Mouse (Mus musculus) skeletal muscle tissue, adult 2 months (tissue): Measurements from ENCODE around the gene Mon2.
A peak's percentile ranks its signal among the peaks of the same experiment; 100 is the strongest.

Experiments
- DNase-seq: peaks from one replicate; pipeline ENCODE4 v3.0.0-alpha.2; 2012; ENCODE audit warnings: low read depth, low spot score

Mon2 gene

DNA sequence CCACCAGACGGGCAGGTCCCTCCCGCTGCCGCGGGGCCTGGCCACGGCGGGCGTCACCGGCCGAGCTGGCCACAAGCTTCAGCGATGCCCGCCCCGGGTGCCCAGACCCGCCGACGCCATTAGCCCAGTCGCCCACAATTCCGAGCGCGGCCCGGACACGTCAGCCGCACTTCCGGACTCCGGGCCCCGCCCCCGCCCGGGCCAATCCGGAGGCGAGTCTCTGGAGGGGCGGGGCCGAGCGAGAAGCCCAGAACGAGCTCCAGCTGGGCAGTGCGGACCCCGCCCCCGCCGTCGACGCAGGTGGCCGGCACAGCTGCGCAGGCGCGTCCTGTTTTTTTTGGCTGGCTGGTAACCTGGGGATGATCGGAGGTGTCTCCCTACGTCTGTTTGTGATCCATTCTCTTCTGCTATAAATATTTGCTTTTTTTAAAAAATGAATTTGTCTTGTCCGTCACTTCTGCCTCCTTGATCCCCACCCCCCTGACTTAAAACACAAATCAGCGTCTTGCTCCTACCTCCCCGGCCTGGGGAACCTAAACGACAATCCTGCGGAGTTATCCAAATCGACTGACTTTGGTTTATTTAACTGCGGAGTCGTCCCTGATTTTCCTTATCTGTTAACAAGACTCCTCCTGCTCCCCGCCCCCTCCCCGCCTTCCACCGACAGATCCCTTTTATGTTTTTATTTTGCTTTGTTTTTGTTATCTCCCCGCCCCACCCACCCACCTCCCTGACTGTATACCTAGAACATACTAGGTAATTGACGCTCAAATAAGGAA, at the start of gene Mon2:
Gene Mon2 (minus strand): TSS at position 261 of the 779 bp plus-strand sequence.
- peak; percentile 94 for DNase-seq

DNA sequence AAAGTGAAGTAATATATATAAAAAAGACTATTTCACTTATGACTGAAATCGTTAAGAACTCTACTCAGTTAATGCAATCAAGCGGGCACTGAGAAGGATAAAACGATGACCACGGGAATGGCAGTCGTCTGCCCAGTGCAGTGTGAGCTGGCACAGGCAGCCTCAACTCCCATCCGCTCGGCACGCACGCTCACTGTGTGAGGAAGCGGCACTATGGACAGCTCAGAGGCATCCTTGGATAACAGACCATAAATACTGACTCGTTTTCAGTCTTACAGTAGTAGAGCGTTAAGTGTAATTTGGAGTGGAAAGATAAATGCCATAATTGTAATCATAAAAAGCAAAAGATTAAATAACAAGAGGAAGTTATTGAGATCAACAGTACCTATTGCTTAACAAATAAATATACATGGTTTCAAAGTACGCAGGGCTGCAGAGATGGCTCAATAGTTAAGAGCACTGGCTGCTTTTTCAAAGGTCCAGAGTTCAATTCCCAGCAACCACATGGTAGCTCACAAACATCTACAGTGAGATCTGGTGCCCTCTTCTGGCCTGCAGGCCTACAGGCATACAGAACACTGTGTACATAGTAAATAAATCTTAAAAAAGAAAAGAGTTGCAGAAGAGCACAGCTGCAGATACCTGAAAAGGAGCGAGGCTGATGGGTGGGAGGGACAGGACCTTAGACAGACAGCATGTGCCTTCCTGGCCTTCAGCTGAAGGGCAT, 44.5 kb upstream of the Mon2 start:
- no peak for DNase-seq

DNA sequence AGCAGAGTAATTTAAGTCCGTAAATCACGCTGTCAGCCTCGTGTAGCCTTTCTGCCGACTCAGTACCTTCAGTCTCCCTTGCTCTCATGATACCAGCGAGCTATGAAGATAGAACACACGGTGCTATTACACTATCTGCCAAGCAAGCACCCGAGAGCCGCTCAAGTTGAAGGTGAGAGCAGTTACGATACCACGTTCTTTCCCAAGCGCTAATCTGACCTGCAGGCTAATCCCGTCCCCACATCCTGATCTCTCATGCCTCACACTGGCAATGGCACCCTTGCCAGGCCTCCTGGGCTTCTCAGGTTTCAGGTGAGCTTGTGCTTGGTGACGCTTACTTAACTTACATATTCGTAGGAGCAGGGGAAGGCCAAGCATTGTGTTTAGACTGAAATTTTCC, 40.6 kb upstream of the Mon2 start:
- DNase-seq: peak; percentile 86

DNA sequence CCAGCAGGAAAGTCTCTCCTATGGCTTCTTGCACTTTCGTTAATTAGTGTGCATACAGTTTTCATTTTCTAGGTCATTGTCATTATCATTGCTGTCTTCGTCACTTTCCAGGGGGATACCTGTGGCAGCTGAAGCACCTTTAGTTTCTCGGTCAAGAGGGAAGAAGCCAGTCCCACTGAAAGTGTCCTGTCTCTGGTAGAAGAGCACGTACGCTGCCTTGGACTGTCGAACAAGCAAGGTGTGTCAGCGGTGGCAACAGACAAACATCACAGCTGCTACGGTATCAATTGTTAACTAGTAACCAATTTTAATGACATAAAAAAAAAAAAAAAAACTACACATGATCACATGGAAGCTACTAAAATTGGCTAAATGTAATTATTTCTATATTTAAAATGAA, 37.2 kb upstream of the Mon2 start:
- DNase-seq: no peak

DNA sequence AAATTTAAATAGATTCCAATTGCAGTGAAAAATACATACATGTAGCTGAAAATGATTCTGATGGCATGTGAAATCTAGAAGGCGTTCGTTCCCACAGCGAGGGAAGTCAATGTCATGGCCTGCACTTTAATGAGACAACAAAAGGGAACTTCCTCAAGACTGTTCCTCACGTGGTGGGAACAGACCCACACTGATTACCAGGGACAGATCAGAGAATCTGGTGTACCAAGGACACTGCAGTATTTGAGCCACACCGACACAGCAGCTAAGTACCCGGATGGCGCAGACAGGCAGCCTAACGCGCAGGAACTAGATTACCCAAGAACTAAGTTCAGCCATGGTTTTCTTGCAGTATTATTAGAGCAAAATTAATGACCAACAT, 36.5 kb upstream of the Mon2 start:
- no peak for DNase-seq

DNA sequence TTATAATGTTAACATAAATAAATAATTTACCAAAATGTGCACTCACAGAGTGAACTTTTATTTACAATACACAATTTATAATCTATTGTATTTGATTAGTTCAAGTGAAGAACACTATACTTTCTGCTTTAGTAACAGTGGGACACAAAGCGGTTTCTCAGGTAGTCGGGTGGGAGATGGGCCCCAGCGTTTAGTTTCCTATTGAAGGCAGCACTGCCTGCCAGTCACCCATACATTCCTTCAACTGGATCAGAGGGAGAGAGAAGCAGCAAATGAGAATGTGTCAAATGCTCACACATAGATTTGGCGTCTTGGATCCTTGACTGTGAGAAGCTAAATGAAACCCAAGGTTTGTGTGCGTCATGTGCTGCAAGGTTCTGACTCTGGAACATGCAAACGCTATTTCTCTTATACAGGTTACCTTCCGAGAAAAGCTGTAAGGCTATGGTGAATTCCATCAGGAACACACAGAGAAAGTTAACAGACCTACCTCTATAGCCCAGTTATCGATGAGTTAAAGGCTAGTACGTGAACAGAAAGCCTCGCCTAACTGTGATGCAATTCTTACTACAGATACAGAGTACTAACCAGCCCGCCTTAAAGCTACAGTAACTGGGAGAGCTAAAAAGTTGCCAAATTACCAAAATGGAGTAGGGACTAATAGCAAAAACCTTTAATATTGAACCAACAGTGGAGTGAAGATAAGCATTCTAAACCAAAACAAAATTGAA, 35.9 kb upstream of the Mon2 start:
- no peak for DNase-seq

DNA sequence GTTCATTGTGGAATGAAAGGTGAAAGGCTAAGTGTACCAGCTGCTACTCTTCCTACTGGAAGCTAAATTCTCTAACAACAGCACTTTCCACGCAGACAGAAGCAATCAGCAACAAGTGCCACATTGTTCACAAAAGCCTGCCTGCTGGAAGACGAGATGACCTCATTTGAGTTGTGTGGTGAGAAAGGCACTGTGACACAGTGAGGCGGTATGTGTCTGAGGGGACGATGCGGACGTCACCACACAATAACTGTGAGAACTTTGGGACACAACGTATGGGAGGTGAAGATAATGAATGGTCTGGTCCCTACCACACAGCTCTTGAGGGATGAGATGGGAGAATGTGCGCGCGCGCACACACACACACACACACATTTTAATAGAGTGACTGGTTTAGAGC, 34.2 kb upstream of the Mon2 start:
- DNase-seq: no peak

DNA sequence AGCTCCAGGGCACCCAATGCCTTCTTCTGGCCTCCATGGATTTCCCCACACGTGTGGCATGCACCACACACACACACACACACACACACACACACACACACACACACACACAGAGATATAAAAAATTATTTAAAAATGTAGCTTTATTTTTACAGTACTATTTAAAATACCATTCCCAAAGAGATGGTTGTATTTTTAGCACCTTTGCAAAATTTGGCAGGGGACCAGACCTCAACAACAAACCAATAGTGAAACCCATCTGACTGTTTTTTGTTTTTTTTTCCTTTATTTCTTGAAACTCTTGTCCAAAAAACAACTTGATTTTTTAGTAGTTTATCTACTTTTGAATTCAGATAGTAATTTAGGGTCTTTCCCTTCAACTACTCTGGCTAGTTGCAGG, 32.2 kb upstream of the Mon2 start:
- DNase-seq: no peak

DNA sequence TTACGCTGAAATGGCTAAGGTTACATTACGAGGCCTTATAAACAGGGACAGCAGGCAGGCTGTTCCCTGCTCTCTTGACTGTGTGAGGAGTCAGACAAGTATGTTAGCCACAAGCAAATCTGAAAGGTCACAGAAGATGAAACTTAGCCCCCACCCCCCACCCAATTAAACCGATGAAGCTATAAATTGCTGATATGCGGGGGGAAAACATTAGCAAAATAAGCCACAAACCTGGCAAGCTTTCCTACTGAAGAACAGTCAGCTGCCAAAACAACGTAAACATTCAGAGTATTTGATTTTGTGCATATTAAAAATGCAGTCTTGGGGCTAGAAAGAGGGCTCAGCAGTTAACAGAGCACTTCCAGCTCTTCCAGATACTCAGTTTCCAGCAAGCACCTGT, 31.8 kb upstream of the Mon2 start:
- peak; percentile 28 for DNase-seq

DNA sequence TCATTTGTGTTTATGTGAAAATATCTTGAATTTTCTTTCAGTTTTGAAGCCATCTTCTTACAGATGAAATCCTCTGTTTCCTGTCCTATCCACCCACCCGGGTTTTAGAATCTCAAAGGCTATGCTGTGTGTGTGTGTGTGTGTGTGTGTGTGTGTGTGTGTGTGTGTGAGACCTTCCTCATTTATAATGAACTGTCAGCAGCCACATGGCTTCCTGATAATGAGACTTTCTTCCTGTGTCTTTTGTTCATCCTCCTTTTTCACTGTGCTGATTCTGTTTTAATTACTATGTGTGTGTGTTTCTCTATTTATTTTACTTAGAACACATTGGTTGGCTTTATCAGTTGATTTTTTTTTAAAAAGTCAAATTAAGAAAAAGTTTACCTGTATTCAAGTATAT, 25.0 kb upstream of the Mon2 start:
- no peak for DNase-seq

DNA sequence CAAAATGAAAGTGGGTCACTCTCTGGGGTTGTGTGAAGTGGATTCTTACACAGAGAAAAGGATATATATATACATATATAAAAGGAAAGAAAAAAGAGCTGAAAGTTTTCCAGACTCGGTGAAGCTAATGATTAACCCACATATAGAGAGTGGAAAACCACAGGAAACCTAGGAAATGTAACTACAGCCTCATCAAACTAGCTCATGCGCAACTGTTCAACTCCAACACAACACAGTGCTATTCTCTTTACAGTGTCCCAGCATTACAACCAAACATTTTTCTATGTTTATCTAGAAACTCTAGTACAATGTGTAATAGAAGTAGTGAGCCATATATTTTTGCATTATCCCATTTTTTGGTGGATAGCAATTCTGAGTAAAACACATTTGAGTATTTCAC, 24.3 kb upstream of the Mon2 start:
- no peak for DNase-seq

DNA sequence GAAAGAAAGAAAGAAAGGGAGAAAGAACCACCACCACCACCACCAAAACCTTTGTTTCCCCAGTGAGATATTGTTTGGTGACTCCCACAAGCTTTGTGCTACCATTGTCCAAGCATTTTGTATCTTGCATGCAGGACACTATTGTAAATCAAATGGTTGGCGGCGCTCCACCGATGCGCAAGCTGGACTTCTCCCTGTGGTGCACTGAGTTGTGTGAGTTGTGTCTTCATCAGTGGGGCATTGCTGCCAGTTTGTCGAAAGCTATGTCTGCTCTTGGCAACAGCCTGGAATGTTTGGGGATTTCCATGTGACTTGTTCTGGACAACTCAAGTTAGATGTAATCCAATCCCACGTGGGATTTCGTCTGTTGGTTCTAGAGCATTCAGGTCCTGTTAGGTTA, 18.2 kb upstream of the Mon2 start:
- no peak for DNase-seq

DNA sequence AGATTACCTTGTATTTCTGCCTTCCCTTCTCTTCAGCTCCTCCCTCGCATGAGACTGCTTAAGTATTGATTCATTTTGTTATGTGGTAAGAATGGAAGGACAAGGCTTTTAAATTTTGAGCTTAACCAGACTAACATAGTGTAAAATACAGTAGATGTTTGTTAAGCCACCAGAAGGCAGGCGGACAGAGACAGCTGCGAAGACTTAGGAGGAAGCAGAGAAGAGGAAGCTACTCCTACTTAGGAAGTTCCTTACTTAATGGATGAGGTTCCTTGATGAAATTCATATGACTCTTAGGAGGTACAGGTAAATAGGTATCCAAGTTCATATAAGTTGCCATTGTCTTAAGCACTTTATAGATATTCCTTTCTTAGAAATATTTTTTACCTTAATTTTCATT, 16.3 kb upstream of the Mon2 start:
- no peak for DNase-seq

DNA sequence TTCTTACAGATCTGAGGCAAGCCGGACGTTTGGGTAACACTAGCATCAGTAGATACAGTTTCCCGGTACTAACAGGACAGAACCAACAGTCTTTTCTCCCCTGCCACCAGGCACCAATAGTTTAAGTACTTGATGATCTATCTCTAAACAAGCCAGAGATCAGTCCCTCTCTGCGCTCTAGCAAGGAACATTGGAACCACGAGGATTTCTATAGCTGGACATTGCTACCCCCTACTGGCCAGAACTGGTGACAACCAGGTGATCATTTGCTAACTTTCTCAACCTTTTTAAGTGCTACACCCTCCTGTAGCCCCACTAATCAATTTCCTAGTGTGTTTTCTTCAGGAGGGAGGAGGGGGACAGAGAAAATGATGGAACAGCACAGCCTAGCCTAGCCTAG, 15.4 kb upstream of the Mon2 start:
- peak; percentile 42 for DNase-seq

DNA sequence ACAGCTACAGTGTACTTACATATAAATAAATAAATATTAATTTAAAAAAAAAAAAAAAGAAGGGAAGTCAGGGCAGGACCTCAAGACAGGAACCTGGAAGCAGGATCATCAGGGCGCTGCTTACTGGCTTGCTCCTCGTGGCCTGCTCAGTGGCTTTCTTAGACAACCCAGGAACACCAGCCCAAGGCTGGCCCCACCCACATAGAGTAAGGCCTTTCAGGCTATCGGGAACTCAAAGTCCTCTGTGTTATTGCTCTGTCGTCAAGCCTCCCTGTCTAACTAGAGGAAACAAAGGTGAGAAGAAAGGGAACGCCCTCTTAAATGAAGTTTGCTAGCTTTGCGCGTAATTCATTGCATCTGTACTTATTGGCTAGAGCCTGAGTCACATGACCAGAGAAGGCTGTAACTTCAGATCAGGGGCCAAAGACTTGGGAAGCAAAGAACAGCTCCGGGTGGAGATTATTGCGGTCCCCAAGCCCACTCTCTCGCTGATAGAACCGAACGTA, 13.2 kb upstream of the Mon2 start:
- no peak for DNase-seq

DNA sequence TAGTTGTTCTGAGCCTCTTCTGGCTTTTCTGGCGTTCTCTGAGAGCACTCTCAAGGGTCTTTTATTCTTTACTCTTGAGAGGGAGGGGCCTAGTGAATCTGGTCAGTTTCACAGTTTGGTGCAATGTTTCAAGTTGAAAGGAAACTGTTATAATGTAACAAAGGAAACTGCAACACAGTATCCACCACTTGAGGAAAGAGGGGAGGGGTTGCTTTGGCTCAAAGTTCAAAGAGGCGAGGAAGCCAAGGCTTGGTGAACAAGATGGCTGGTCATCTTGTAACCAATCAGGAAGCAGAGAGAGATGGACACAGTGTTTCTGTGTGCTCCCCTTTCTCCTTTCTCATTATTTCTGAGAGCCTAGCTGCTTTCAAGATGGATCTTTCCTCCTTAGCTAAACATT, 10.5 kb upstream of the Mon2 start:
- DNase-seq: no peak

DNA sequence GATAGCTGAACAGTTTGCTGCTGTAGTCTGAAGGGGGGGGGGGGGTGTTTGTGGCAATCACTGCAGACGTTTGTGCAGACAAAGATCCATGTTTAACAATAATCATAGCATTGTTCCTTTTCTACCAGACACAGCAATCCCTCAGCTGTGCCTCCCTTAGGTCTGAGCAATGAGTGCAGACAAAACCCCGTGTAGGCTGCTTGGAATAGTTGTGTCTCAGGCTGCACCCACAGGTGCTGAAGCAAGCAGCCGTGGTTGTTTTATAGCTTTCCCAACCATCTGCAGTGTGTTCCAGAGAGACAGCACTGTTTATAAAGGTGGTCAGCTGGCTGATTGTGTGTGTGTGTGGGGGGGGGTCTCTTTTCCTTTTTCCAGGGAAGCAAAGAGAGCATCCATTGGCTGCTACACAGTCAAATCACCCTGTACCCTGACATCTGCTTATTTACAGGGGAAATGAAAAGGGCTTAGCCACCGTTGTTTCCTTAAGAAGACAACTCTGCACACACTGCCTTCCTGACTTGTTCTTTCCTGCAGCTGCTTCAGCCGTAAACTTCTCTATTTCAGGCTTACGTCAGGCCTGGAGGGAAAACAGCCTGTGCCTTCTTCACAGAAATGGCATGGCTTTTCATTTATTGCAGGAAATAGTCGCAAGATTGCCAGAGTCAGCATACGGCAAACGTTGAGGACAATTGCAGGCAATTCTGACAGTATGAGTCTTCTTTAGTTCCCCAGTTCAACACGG, 8.8 kb upstream of the Mon2 start:
- DNase-seq: peak; percentile 42

DNA sequence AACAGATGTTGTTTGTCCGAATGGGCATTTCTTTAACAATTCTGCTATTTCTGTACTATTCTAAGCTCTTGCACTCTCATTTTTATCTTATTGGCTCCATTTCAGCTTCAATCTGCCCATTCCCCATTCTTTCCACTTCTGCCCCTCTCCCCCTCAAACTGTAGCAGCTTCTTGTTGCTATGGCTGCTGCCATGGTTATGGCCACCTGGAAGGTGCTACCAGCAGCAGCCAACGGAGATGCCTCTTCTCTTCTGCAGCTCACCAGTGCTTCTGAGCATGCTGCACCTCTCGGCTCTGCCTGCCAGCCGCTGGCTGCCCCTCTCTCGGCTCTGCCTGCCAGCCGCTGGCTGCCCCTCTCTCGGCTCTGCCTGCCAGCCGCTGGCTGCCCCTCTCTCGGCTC, 8.0 kb upstream of the Mon2 start:
- no peak for DNase-seq

DNA sequence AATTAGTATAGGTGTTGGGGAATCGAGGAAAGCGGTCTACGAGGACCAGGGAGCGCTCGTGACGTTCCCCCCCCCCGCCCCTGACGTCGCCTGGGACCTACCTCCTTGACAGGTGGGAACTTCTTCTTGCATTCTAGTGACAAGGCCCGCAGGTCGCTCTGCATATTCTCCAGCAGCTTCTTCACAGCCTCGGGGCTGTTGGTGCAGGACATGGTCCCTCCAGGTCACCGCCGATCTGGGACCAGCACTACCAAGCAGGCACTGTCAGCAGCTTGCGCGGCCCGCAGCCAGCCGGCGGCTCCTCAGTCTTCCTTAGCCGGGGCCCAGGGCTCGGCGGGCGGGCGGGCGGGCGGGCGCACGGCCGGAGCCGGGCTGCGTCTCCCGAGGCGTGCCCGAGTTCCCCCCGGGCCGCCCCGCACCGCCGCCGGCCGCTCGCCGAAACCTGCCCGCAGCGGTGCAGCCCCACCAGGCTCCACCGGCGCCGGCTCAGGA, 508 bp downstream of the Mon2 start:
- no peak for DNase-seq

DNA sequence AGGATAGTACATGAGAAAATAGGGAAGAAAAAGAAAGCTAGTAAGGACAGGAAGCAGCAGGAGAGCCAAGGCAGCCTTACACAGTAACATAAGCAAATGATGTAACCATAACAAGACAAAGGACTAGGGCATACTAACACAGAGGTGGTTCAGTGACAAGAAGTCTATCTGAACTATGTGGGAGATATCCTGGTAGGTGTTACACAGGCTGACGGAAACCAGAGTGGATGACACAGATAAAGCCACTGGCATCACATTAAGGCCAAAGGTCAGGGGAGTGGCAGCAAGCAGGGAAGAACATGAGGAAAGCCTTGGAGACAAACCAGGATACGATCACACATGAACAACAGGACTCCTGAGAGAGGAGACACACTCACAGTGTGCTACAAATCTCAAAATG, 4.3 kb downstream of the Mon2 start:
- peak; percentile 34 for DNase-seq

DNA sequence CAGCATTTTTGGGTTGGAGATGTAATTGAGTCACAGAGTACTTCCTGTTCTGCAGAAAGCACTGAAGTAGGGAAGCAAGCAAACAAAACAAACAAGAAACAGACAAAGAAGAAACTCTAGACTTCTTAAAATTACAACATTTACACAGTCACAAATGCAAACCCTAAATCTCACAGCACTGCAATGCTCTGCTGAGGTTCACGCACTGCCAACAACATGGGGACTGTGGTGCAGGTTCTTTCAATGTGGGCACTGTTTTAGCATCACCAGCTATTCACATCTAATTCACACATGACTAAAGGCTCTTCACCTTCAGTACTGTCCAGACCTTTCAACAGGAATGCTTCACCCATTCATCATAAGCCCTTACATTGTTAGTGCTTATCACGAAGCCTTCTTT, 13.3 kb downstream of the Mon2 start:
- DNase-seq: no peak

DNA sequence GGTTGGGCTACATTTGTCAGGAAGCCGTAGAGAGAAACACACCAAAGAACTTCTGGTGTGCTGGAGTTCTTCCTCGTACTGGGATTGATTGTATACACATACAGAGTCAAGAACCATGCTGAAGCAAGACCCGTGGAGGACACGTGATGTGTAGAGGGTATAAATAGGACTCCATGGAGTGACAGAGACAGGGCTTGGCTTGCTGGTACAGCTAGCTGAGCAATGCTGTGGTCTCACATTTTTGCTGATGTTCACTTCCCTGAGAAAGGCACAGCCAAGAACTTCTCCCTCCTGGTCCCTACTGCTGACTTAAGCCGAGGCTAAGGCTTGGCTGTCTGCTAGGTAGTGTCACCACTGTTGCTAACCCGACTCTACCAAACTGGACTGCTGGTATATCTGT, 15.5 kb downstream of the Mon2 start:
- DNase-seq: peak; percentile 92
